Mouse (Mus musculus): Measurements from ENCODE around the gene Cfap45. TPM values are rescaled to one million over a fixed set of nuclear protein-coding genes. Genes with fewer than 3 reads are reported as not detected.
A peak's percentile ranks its signal among the peaks of the same experiment; 100 is the strongest.

The Cfap45 gene
- polyA plus RNA-seq, 1 experiment, result not detected

GRCm38 (mm10) chr1:172552623-172553022 lies 32.0 kb downstream of the Cfap45 start:
- H3K27me3 ChIP-seq (ENCODE audit: control insufficient read depth, insufficient read depth, insufficient read length), result peaks cover 4% of the 10 kb centered on the region
- no peak overlapping the region for H3ac ChIP-seq (ENCODE audit: control insufficient read depth, insufficient read length, low read depth)
- no peak overlapping the region for H3K4me3 ChIP-seq (ENCODE audit: insufficient read depth, poor library complexity, severe bottlenecking)
- TF ChIP-seq CTCF (IDR thresholded peaks at IDR 0.05; ENCODE audit: control insufficient read depth, insufficient read depth, insufficient read length) (no peak), CEBPB (IDR thresholded peaks at IDR 0.05; ENCODE audit: low read depth) (no peak), MYOG (IDR thresholded peaks at IDR 0.05; ENCODE audit: control insufficient read depth, extremely low read depth, insufficient read length) (no peak), MAX (IDR thresholded peaks at IDR 0.05) (no peak), USF1 (IDR thresholded peaks at IDR 0.05; ENCODE audit: low read depth) (no peak), FOSL1 (IDR thresholded peaks at IDR 0.05; ENCODE audit: insufficient read depth, low read length, poor library complexity, severe bottlenecking) (no peak), MYOD1 (IDR thresholded peaks at IDR 0.05; ENCODE audit: control insufficient read depth, insufficient read length, low read depth) (no peak)
- no peaks in the 10 kb centered on the region for H3K79me2 ChIP-seq (ENCODE audit: control insufficient read depth, insufficient read depth)
- H3K36me3 ChIP-seq (ENCODE audit: control insufficient read depth, insufficient read depth), result no peaks in the 10 kb centered on the region
- H3K79me3 ChIP-seq (ENCODE audit: low read depth), result no peaks in the 10 kb centered on the region

- TF ChIP-seq FOSL1 (IDR thresholded peaks at IDR 0.05; ENCODE audit: insufficient read depth, low read length, poor library complexity, severe bottlenecking) (no peak), MAX (IDR thresholded peaks at IDR 0.05) (no peak), CEBPB (IDR thresholded peaks at IDR 0.05; ENCODE audit: low read depth) (no peak), MYOD1 (IDR thresholded peaks at IDR 0.05; ENCODE audit: control insufficient read depth, insufficient read length, low read depth) (no peak), MYOG (IDR thresholded peaks at IDR 0.05; ENCODE audit: control insufficient read depth, extremely low read depth, insufficient read length) (no peak), USF1 (IDR thresholded peaks at IDR 0.05; ENCODE audit: low read depth) (no peak), CTCF (IDR thresholded peaks at IDR 0.05; ENCODE audit: control insufficient read depth, insufficient read depth, insufficient read length) (no peak)
- Histone ChIP-seq H3K4me3 (ENCODE audit: insufficient read depth, poor library complexity, severe bottlenecking) (no peak within 1 kb of the TSS), H3K79me3 (ENCODE audit: low read depth) (no peaks in the 10 kb centered on the region), H3K36me3 (ENCODE audit: control insufficient read depth, insufficient read depth) (no peaks in the 10 kb centered on the region), H3ac (ENCODE audit: control insufficient read depth, insufficient read length, low read depth) (no peak within 1 kb of the TSS), H3K79me2 (ENCODE audit: control insufficient read depth, insufficient read depth) (no peaks in the 10 kb centered on the region), H3K27me3 (ENCODE audit: control insufficient read depth, insufficient read depth, insufficient read length) (peaks cover 4% of the 10 kb centered on the region)
These were observed 35.0 kb downstream of the Cfap45 start, which contains the start of gene Vsig8 for GRCm38 (mm10) chr1:172555638-172556037. Vsig8 (plus strand) TSS chr1:172555938.

GRCm38 (mm10) chr1:172562641-172563464 lies 42.3 kb downstream of the Cfap45 start:
- H3K36me3 ChIP-seq (ENCODE audit: control insufficient read depth, insufficient read depth), result no peaks in the 10 kb centered on the region
- H3K79me2 ChIP-seq (ENCODE audit: control insufficient read depth, insufficient read depth), result no peaks in the 10 kb centered on the region
- H3ac ChIP-seq (ENCODE audit: control insufficient read depth, insufficient read length, low read depth), result peak overlapping the region; percentile 43
- no peaks in the 10 kb centered on the region for H3K27me3 ChIP-seq (ENCODE audit: control insufficient read depth, insufficient read depth, insufficient read length)
- no peak for TF ChIP-seq MAX (IDR thresholded peaks at IDR 0.05)
- peak; percentile 50 for TF ChIP-seq CTCF (IDR thresholded peaks at IDR 0.05; ENCODE audit: control insufficient read depth, insufficient read depth, insufficient read length)
- H3K4me3 ChIP-seq (ENCODE audit: insufficient read depth, poor library complexity, severe bottlenecking), result peak overlapping the region; percentile 14
- no peaks in the 10 kb centered on the region for H3K79me3 ChIP-seq (ENCODE audit: low read depth)

GRCm38 (mm10) chr1:172563465-172563828 lies 42.8 kb downstream of the Cfap45 start:
- no peaks in the 10 kb centered on the region for H3K27me3 ChIP-seq (ENCODE audit: control insufficient read depth, insufficient read depth, insufficient read length)
- no peaks in the 10 kb centered on the region for H3K79me3 ChIP-seq (ENCODE audit: low read depth)
- H3K79me2 ChIP-seq (ENCODE audit: control insufficient read depth, insufficient read depth), result no peaks in the 10 kb centered on the region
- no peaks in the 10 kb centered on the region for H3K36me3 ChIP-seq (ENCODE audit: control insufficient read depth, insufficient read depth)
- TF ChIP-seq CEBPB (IDR thresholded peaks at IDR 0.05; ENCODE audit: low read depth) (no peak), MYOG (IDR thresholded peaks at IDR 0.05; ENCODE audit: control insufficient read depth, extremely low read depth, insufficient read length) (no peak), MAX (IDR thresholded peaks at IDR 0.05) (no peak), CTCF (IDR thresholded peaks at IDR 0.05; ENCODE audit: control insufficient read depth, insufficient read depth, insufficient read length) (no peak), MYOD1 (IDR thresholded peaks at IDR 0.05; ENCODE audit: control insufficient read depth, insufficient read length, low read depth) (no peak), FOSL1 (IDR thresholded peaks at IDR 0.05; ENCODE audit: insufficient read depth, low read length, poor library complexity, severe bottlenecking) (no peak), USF1 (IDR thresholded peaks at IDR 0.05; ENCODE audit: low read depth) (no peak)
- H3ac ChIP-seq (ENCODE audit: control insufficient read depth, insufficient read length, low read depth), result no peak overlapping the region
- H3K4me3 ChIP-seq (ENCODE audit: insufficient read depth, poor library complexity, severe bottlenecking), result no peak overlapping the region

GRCm38 (mm10) chr1:172566131-172566530 lies 45.5 kb downstream of the Cfap45 start:
- no peaks in the 10 kb centered on the region for H3K36me3 ChIP-seq (ENCODE audit: control insufficient read depth, insufficient read depth)
- no peaks in the 10 kb centered on the region for H3K79me2 ChIP-seq (ENCODE audit: control insufficient read depth, insufficient read depth)
- no peaks in the 10 kb centered on the region for H3K27me3 ChIP-seq (ENCODE audit: control insufficient read depth, insufficient read depth, insufficient read length)
- no peaks in the 10 kb centered on the region for H3K79me3 ChIP-seq (ENCODE audit: low read depth)
- H3ac ChIP-seq (ENCODE audit: control insufficient read depth, insufficient read length, low read depth), result no peak overlapping the region
- TF ChIP-seq CTCF (IDR thresholded peaks at IDR 0.05; ENCODE audit: control insufficient read depth, insufficient read depth, insufficient read length) (no peak), FOSL1 (IDR thresholded peaks at IDR 0.05; ENCODE audit: insufficient read depth, low read length, poor library complexity, severe bottlenecking) (no peak), MAX (IDR thresholded peaks at IDR 0.05) (no peak), USF1 (IDR thresholded peaks at IDR 0.05; ENCODE audit: low read depth) (no peak), MYOD1 (IDR thresholded peaks at IDR 0.05; ENCODE audit: control insufficient read depth, insufficient read length, low read depth) (no peak), MYOG (IDR thresholded peaks at IDR 0.05; ENCODE audit: control insufficient read depth, extremely low read depth, insufficient read length) (no peak), CEBPB (IDR thresholded peaks at IDR 0.05; ENCODE audit: low read depth) (no peak)
- H3K4me3 ChIP-seq (ENCODE audit: insufficient read depth, poor library complexity, severe bottlenecking), result no peak overlapping the region

Data from C2C12 (cell line).